Mouse (Mus musculus) heart, embryonic 16.5 days (tissue): ENCODE results near the gene Ranbp6. TPM values are rescaled to one million over a fixed set of nuclear protein-coding genes. Genes with fewer than 3 reads are reported as not detected.

ENCODE experiments used
- ATAC-seq: fragments of 200-750 bp; cut with Nextera tagmentation; replicated peaks from 2 replicates; pipeline ENCODE4 v1.8.0; 2017; ENCODE audit warnings: moderate number of reproducible peaks; ENCODE audit not compliant: insufficient read depth, low FRiP score; ENCODE audit errors: extremely low read depth
- H3K27ac ChIP-seq: fragments of 300-500 bp; sonication (generic); 2 replicates; pipeline ENCODE4 v1.5.1; 2014; ENCODE audit warnings: mild to moderate bottlenecking, low read length, control low read depth, moderate library complexity
- H3K27me3 ChIP-seq: fragments of 300-500 bp; sonication (generic); 2 replicates; pipeline ENCODE4 v1.6.1; 2014; ENCODE audit warnings: low read length, mixed read lengths; ENCODE audit not compliant: control insufficient read depth, insufficient read depth
- H3K36me3 ChIP-seq: fragments of 300-500 bp; sonication (generic); 2 replicates; pipeline ENCODE4 v1.6.1; 2014; ENCODE audit not compliant: control insufficient read depth, insufficient read depth
- H3K4me1 ChIP-seq: fragments of 300-500 bp; sonication (generic); 2 replicates; pipeline ENCODE4 v1.6.1; 2014; ENCODE audit warnings: low read length, mixed read lengths; ENCODE audit not compliant: control insufficient read depth, insufficient read depth
- H3K4me2 ChIP-seq: fragments of 300-500 bp; sonication (generic); 2 replicates; pipeline ENCODE4 v1.6.1; 2014; ENCODE audit warnings: low read depth, mild to moderate bottlenecking, control low read depth, low read length
- H3K4me3 ChIP-seq: fragments of 300-500 bp; sonication (generic); 2 replicates; pipeline ENCODE4 v1.5.1; 2014; ENCODE audit warnings: mild to moderate bottlenecking, control low read depth, low read length
- H3K9ac ChIP-seq: fragments of 300-500 bp; sonication (generic); 2 replicates; pipeline ENCODE4 v1.6.1; 2014; ENCODE audit warnings: low read length, control low read depth
- H3K9me3 ChIP-seq: fragments of 300-500 bp; sonication (generic); replicated peaks from 2 replicates; pipeline ENCODE4 v1.6.1; 2016; ENCODE audit warnings: low read length; ENCODE audit not compliant: control insufficient read depth
- WGBS: fragments of 180-500 bp; shearing (Covaris S2); extraction: QIAGEN DNeasy Blood & Tissue Kit; methylation state at CpG from one replicate; pipeline ENCODE4 v1.1.7; 2014; 5-methylcytosine and 5-hydroxymethylcytosine counted together
- polyA plus RNA-seq: library from polyadenylated mRNA; unstranded; fragments of >200 nt; fragmentation: Nextera tagmentation; extraction: Ambion mirVana; gene quantifications from 2 replicates; pipeline ENCODE4 v1.2.1, GENCODE M21; 2015

Gene Ranbp6
- polyA plus RNA-seq, 1 experiment from 2014 or later: 16.4 TPM

DNA sequence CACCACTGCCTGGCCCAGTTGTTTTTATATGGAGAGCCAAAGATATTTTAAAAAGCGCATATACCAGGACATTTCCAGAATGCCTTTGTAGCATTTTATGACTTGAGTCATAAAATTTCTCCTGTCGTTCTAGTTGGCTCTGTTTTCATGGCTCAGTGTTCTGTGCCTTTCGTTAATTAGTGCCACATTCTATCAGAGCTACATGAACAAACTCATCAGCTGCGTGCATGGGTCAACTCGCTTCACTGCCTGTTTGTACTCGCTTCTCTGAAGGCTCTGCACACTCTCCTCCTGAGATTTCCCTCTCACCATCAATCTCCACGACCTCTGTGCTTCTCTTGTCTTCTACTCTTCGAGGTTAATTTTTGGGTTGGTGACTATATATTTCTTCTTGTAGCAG, 30.2 kb upstream of the Ranbp6 start:
- Histone ChIP-seq H3K4me2 (no peak overlapping the region), H3K9ac (no peak overlapping the region), H3K27ac (no peak overlapping the region), H3K9me3 (no peaks in the 10 kb centered on the region), H3K4me1 (no peaks in the 10 kb centered on the region), H3K4me3 (no peak overlapping the region), H3K27me3 (no peaks in the 10 kb centered on the region), H3K36me3 (no peaks in the 10 kb centered on the region)
- WGBS: 75% methylated on average over 8 of the region's 8 CpGs
- no peak for ATAC-seq

DNA sequence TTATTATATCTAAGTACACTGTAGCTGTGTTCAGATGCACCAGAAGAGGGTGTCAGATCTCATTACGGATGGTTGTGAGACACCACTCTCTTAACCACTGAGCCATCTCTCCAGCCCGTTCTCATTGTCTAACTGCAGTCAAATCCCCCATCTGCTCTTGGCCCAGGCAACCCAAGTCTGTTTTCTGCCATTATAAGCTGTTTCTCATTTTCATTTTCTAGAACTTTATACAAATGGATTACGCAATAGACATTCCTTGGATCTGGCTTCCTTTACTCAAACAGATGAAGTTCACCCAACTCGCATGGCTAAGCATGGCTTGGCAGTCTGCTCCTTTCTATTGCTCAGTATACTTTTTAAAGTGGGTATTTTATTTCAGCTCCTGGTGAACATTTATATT, 27.9 kb upstream of the Ranbp6 start:
- H3K36me3 ChIP-seq: no peaks in the 10 kb centered on the region
- H3K9me3 ChIP-seq: no peaks in the 10 kb centered on the region
- no peak overlapping the region for H3K4me2 ChIP-seq
- no peak overlapping the region for H3K27ac ChIP-seq
- ATAC-seq: no peak
- no peaks in the 10 kb centered on the region for H3K4me1 ChIP-seq
- WGBS: 76% methylated on average over 4 of the region's 4 CpGs
- H3K4me3 ChIP-seq: no peak overlapping the region
- no peak overlapping the region for H3K9ac ChIP-seq
- no peaks in the 10 kb centered on the region for H3K27me3 ChIP-seq

DNA sequence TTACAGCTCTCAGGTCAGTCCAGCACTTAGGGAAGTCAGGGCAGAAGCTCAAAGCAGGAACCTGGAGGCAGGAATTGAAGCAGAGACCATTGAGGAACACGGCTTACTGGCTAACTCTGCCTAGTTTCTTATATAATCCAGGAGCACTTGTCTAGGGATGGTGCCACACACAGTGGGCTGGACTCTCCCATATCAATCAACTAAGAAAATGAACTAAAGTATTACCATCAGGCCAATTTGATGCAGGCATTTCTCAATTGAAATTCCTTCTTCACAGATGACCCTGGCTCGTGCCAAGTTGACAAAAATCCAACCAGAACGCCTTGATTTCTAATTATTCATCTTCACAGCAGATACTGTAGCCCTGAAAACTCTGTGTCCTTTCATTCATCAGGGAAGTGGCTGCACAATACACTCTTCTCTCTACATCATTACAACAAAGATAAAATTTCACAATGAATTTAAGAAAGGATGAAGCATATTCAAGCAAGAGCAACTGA, 25.9 kb upstream of the Ranbp6 start:
- Histone ChIP-seq H3K4me3 (no peak overlapping the region), H3K36me3 (no peaks in the 10 kb centered on the region), H3K27me3 (no peaks in the 10 kb centered on the region), H3K4me2 (no peak overlapping the region), H3K4me1 (no peaks in the 10 kb centered on the region), H3K27ac (no peak overlapping the region), H3K9ac (no peak overlapping the region), H3K9me3 (no peaks in the 10 kb centered on the region)
- 61% methylated on average over 3 of the region's 3 CpGs for WGBS
- ATAC-seq: no peak

DNA sequence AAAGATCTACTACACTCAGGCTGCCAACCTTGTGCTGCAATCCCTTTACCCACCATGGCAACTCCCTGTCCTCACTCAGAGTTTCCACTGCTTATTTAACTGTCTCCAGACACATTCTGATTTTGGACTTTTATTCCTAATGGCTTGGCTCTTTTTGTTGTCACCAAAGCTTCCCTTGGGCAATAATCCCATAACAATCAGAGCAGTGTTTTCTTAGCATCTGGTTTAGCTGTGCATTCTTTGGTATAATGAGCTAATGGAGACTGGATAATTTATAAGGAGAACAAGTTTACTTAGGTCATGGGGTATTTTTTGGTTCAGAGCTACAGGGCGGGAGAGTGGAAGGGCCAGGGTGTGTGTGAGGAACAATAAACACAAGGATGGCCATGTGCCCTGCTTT, 25.4 kb upstream of the Ranbp6 start:
- Histone ChIP-seq H3K27me3 (no peaks in the 10 kb centered on the region), H3K4me2 (no peak overlapping the region), H3K9ac (no peak overlapping the region), H3K27ac (no peak overlapping the region), H3K4me1 (no peaks in the 10 kb centered on the region), H3K9me3 (no peaks in the 10 kb centered on the region), H3K36me3 (no peaks in the 10 kb centered on the region), H3K4me3 (no peak overlapping the region)
- no peak for ATAC-seq
- 71% methylated on average over 1 of the region's 1 CpGs for WGBS

DNA sequence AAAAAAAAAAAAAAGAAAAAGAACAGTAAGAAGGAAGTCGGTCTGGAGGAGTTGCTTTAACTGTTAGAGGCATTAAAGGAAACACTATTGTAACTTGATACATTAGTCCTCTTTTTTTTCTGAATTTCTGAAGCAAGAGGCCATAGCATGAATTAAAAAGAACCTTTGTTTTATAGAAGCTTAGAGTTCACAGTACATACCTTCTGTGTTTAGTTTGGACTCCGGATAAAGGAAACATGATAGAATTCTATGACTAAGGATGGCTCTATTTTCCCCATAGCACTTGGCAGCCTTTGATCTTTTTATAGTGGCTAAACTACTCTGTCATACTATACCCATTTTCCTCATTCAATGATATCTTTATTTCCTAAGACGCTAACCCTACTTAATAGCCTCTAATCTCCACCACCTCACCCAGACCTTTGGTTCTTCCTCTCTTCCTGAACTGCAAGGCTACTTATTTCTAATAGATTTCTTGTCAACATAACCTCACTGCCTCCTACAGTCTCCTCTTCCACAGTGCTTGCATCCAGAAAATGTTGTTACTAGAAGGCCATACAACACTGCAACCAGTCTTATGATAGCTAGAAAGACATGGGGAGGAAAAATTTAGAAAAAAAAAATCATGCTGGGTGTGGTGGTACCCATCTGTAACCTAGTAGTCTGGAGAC, 22.7 kb upstream of the Ranbp6 start:
- H3K9ac ChIP-seq: no peak overlapping the region
- no peak for ATAC-seq
- 44% methylated on average over 3 of the region's 3 CpGs for WGBS

DNA sequence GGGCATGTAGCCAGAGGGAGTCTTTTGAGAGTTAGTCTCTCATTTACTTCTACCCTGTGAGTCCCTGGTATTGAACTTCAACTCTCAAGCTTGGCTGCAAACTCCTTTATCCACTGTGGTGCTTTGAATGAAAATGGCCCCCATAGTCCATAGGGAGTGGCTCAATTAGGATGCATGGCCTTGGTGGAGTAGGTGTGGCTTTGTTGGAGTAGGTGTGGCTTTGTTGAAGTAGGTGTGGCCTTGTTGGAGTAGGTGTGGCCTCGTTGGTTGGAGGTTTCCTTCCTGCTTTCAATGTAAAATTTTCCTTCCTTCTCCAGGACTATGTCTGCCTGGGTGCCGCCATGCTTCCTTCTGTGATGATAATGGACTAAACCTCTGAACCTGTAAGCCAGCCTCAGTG, 18.1 kb upstream of the Ranbp6 start:
- Histone ChIP-seq H3K4me3 (no peak overlapping the region), H3K9me3 (no peaks in the 10 kb centered on the region), H3K4me2 (no peak overlapping the region), H3K4me1 (no peaks in the 10 kb centered on the region), H3K9ac (no peak overlapping the region), H3K27ac (no peak overlapping the region), H3K36me3 (no peaks in the 10 kb centered on the region), H3K27me3 (no peaks in the 10 kb centered on the region)
- no peak for ATAC-seq
- 74% methylated on average over 2 of the region's 2 CpGs for WGBS

More for the DNA sequence above, 22.7 kb upstream of the Ranbp6 start:
- H3K27me3 ChIP-seq: no peaks in the 10 kb centered on the region
- H3K4me1 ChIP-seq: no peaks in the 10 kb centered on the region
- H3K36me3 ChIP-seq: no peaks in the 10 kb centered on the region
- no peak overlapping the region for H3K4me3 ChIP-seq
- H3K27ac ChIP-seq: peak overlapping the region; percentile 31; the same call in 1 of the 2 replicates
- no peaks in the 10 kb centered on the region for H3K9me3 ChIP-seq
- H3K4me2 ChIP-seq: no peak overlapping the region

DNA sequence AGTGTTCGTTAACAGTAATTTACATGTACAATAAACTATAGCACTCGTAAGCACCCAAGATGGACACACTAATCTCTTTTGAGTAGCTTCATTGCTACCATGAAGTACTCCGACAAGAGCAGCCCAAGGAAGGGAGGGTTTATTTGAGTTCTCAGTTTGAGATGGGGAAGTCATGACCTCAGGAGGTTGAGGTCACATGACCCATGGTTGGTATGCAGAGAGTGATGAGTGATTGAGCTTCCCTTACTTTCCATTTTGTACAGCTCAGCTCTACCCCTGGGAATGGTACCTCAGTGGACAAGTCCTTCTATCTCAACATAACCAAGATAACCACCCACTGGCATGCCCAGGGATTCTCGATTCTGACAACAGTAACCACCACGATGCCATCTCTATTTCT, 15.8 kb upstream of the Ranbp6 start:
- no peak overlapping the region for H3K9ac ChIP-seq
- no peak overlapping the region for H3K4me2 ChIP-seq
- H3K9me3 ChIP-seq: 0 out of 2 replicates have a peak, but pooled peaks cover 2% of the 10 kb centered on the region
- no peak overlapping the region for H3K4me3 ChIP-seq
- H3K27me3 ChIP-seq: no peaks in the 10 kb centered on the region
- ATAC-seq: no peak
- no peak overlapping the region for H3K27ac ChIP-seq
- no peaks in the 10 kb centered on the region for H3K4me1 ChIP-seq
- 63% methylated on average over 5 of the region's 5 CpGs for WGBS
- no peaks in the 10 kb centered on the region for H3K36me3 ChIP-seq

DNA sequence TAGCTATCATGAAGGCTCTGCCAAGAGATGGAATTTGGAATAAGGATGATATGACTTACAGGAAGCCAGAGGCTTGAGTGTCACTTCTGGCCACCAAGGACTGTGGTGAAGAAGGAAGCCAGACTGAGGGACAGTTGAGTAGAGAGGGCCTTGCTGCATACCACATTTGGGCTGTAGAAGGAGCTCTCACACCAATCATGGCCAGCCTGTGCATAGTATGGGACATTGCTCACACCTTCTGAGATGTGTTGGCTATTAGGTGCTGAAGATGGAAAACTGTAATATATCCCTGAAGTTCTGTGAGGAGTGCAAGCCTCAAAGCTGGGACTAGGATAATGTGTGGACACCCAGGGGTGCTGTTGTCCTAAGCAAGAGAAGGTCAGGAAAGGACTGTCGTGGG, 13.9 kb upstream of the Ranbp6 start:
- H3K4me1 ChIP-seq: no peaks in the 10 kb centered on the region
- no peak overlapping the region for H3K4me2 ChIP-seq
- H3K9me3 ChIP-seq: 0 out of 2 replicates have a peak, but pooled peaks cover 2% of the 10 kb centered on the region
- no peaks in the 10 kb centered on the region for H3K27me3 ChIP-seq
- no peak overlapping the region for H3K9ac ChIP-seq
- H3K27ac ChIP-seq: no peak overlapping the region
- ATAC-seq: peak; percentile 67; the same call in 1 of the 2 replicates
- 67% methylated on average over 1 of the region's 1 CpGs for WGBS
- no peak overlapping the region for H3K4me3 ChIP-seq
- H3K36me3 ChIP-seq: no peaks in the 10 kb centered on the region

DNA sequence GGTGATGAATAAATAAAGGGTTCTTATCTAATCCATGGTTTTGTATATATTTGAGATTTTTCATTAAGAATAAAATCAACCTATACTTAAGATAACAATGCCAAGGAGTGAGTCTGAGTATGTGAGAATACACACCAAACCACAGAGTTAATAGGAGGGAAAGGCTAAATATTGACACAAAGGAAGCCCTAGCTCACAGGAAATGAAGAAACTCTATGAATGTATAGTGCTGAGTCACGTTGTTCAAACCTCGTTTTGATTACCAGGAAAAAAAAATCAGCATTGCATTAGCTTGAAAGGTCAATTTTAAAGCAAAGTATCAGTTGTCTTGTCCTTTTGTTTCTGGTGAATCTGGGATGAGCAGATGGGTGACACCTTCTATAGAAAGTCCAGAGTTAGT, 12.2 kb upstream of the Ranbp6 start:
- H3K9me3 ChIP-seq: 0 out of 2 replicates have a peak, but pooled peaks cover 2% of the 10 kb centered on the region
- no peaks in the 10 kb centered on the region for H3K4me1 ChIP-seq
- H3K9ac ChIP-seq: no peak overlapping the region
- no peak for ATAC-seq
- no peak overlapping the region for H3K27ac ChIP-seq
- H3K4me2 ChIP-seq: no peak overlapping the region
- no peak overlapping the region for H3K4me3 ChIP-seq
- WGBS: 39% methylated on average over 2 of the region's 2 CpGs
- no peaks in the 10 kb centered on the region for H3K36me3 ChIP-seq
- H3K27me3 ChIP-seq: no peaks in the 10 kb centered on the region
